Mouse (Mus musculus) c-Kit-positive CD71-negative TER-119-negative erythroid progenitor cells, embryonic 14.5 days (primary cell): ENCODE data around the gene Afg3l1.
A peak's percentile ranks its signal among the peaks of the same experiment; 100 is the strongest.
"Not testable (repeated sequence)": the region's sequence is repeated elsewhere in the genome, so short reads cannot be mapped to it uniquely, and the experiment has no call there.

Source experiments
- DNase-seq: peaks from one replicate; pipeline ENCODE4 v3.0.0-alpha.2; 2013; ENCODE audit warnings: low read depth

Afg3l1 gene

GRCm38 (mm10) chr8:123467476-123467875, 10.2 kb upstream of the Afg3l1 start:
- no peak for DNase-seq

DNA sequence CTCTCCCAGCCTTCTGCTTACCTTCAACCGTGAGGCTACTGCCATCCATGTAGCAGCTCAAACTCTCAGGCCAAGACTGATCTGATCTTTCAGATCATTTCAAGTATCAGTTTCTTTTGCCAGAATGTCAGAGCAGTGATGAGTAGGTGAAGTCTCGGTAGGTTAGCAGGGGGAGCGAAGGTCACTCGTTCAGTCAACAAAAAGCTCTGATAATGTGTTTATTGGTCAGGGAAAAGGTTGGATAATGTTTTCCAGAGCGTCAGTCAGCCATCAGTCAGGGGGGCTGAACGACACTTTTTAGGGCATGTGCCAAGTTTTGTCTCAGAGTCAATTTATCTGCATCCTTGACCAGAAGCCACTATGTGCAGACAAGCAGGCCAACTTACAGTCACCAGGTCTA, 4.7 kb upstream of the Afg3l1 start:
- DNase-seq = not testable (repeated sequence)

- not testable (repeated sequence) for DNase-seq
These were observed 3.2 kb upstream of the Afg3l1 start for GRCm38 (mm10) chr8:123474549-123474948.

DNA sequence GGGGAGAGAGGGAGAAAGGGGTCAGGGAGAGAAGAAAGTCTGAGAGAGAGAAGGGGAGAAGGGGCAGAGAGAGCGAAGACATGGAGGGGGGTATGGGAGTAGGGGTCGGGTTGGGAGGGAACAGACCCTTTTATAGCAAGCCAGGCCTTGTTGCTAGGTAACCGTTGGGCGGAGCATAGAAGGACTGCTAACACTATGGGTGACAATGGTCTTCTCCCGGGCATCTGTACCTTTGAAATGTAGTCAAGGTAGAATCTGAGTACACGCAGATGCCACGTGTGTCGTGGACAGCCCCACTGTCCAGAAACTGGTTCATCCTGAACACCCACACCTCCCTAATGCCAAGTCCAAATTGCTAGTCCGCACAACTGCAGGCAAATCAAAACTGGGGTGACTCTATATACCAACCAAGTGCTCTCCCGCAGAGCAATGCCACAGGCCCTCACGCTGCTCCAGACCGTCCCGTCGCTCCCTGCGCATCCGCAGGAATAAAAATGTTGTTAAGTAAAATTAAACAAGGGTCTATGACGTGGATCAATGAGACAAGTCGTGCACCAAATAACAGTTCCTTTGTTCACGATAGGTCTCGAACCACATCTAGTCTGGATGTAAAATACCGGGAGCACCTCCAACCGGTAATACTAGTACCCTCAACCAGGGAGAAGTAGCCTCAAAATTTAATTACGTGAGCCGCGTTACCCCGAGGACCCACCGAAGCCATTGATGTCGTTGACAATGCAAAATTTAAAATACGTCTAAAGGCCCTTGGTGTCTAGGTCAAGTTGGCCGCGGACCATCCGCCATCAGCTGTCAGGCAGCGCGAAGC, 579 bp upstream of the Afg3l1 start:
- no peak for DNase-seq

GRCm38 (mm10) chr8:123478456-123479218, 934 bp downstream of the Afg3l1 start:
- peak; percentile 26 for DNase-seq

GRCm38 (mm10) chr8:123482627-123483026, 4.9 kb downstream of the Afg3l1 start:
- DNase-seq = no peak

DNA sequence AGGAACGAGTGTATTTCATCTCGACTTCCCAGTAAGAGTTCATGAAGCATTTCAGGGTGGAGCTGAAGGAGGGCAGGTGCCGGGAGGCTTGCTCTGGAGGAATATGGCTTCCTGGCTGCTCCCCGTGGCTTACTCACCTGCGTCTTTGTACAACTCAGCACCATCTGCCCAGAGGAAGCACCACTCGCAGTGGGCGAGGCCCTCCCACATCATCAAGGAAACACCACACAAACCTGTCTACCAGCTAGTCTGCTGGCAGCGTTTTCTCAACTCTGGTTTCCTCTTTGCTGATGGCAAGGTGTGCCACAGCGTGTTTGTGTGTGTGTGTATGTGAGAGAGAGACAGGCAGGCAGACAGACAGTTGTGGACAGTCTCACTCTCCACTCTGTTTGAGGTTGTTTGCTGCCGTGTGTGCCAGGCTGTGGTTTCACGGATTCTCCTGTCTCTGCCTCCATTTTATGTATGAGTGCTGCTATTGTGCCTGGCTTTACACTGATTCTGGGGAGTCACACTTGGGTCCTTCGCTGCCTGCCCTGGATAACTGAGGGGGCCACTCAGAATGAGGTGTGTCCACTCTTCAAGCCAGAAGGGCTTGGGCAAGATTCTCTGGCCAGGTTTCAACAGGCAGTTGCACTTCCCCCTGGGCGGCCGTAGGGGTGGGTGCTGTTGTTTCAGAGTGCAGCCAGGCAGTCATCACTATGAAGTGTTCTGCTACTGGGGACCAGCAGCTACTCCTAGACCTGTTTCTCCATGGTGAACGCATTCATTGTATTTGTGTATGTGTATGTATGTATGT, 13.8 kb downstream of the Afg3l1 start:
- DNase-seq = no peak

DNA sequence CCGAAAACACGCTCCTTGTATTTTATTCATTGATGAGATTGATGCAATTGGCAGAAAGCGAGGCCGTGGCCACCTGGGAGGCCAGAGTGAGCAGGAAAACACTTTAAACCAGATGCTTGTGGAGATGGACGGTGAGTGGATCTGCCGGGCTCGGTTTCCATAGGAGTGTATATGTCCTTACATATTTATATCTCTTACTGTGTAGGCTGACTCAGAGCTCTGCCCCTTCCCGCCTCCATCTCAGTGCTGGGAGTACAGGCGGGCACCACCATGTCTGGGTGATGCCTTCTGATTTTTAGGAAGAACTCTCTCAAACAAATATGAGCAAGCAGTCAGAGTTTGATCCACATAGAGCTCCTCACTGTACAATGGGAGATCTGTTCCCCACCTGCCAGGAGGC, 15.2 kb downstream of the Afg3l1 start:
- no peak for DNase-seq

DNA sequence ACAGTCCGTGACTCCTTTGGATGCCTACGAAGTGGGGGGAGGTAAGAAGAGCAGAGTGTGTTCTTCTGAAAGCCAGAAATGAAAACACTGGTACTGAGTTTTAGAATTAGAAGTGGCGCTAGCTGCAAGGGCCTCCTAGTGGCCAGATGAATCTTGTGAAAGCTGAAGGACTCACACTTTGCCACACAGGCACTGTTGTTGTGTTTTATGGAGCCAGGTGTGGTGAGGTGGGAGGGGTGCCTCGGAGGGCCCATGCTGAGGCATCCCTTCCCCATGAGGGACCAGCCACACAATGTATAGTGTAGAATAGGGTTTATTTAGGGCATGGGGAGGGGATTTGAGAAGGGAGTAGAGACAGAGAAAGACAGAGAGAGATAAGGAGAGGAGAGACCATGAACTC, 20.0 kb downstream of the Afg3l1 start:
- DNase-seq = no peak

DNA sequence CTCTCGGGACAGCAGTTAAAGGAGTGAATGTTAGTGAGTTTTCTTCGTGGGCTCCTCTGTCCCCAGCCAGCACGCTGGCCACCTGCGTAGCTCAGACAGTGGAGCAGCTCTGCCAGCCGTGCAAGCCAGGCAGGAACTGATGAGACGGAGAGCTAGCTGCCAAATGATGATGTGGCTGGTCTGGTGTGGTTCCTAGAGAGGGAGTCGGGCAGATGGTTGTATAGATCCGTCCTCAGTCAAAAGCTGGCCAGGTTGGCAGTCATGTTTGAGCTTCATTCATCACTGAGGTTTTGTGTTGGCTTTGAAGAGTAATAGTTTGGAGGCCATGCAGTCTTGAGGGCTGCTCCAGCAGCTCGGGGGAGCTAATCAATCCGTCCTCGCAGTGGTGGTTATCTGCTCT, 21.3 kb downstream of the Afg3l1 start:
- DNase-seq = no peak

- no peak for DNase-seq
These were observed 21.9 kb downstream of the Afg3l1 start for GRCm38 (mm10) chr8:123499556-123499955.

GRCm38 (mm10) chr8:123502192-123502591, 24.5 kb downstream of the Afg3l1 start:
- DNase-seq = no peak

DNA sequence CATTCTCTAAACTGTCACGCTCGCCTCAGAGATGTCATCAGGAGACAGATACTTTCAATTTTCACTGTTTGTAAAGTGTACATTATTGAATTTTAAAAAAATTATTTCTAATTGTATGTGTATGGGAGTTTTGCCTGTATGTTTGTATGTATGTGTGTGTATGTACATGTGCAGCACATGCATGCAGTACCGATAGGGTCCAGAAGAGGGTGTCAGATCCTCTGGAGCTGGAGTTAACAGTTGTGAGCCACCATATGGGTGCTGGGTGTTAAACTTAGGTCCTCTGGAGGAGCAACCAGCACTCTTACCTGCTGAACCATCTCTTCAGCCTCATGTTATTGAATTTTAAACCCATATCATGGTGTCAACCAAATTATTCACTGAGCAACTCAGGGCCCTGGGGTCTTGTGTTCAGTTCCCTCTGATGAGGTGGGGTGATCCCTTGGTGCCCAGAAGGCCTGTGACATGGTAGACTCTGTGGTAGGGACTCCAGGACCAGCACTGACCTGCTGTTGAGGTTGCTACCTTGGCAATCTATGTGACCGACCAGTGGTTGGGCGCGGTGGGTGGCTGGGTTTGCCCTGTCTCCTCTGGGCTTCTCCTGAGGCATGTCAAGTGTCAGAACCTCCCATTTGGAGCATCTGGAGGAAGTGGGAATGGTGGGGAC, 26.2 kb downstream of the Afg3l1 start:
- DNase-seq = no peak

DNA sequence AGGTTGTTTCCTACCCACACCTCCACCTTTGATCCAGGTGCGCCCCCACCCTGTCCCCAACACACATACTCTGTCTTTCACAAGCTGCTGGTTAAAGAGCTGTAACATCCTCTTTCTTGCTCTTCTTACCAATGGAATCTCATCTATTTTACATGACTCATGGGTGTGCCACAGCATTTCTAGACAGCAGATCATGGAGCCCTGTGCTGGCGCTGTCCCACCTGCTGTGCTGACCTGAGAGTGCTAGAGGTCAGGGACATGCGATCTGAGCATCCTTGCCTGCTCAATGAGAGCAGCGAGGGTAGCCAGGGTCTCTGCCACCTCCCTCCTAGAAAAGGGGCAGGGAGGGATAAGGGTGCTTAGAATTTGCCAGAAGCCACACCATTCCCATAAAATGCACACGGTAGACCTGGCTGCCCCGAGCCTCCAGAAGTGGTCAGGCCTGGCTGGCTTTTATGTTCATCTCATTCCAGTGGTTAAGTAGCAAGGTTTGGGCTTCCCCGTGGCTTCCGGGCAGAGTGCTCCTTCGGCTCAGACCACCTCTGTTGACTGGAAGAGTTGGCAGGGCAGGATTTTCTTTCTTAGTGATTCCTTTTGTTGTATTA, 27.0 kb downstream of the Afg3l1 start:
- DNase-seq = no peak

- no peak for DNase-seq
These were observed 27.6 kb downstream of the Afg3l1 start for GRCm38 (mm10) chr8:123505267-123505666.

GRCm38 (mm10) chr8:123505695-123506094, 28.0 kb downstream of the Afg3l1 start:
- DNase-seq = no peak

DNA sequence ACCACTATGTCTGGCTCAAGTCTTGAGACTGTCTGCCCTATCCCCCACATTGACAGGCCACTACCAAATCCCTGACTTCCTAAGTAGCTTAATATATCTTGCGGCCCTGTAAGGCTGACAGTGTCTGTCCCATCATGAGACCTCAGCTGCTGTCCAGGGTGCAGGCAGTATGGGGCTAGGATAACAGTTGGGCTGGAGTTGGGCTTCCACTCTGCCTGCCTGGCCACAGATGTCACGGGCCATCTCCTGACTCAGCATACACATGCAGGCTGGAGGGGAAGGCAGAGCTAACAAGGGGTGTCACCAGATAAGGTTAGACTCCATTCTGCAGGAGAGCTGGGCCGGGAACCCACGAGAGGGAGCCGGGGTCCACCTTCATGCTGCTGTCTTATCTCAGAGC, 29.4 kb downstream of the Afg3l1 start:
- DNase-seq = no peak

DNA sequence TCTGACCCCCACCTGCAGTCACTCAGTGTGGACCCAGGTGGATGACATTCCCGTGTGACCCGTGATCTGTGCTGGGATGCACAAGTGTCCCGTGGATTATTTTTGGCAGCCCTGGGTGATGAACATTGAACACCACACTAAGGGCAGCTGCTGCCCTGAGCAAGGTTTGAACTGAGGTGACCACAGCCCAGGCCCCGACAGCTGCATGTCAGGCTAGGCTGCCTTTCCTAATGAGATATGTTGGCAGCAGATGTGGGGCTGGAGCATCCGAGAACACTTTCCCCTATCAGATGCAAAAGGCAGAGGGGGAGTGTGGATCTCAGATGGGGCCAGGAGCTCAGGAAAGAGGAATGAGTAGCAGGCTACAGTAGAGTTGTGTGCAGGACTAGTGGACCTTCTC, 33.1 kb downstream of the Afg3l1 start:
- DNase-seq = no peak

DNA sequence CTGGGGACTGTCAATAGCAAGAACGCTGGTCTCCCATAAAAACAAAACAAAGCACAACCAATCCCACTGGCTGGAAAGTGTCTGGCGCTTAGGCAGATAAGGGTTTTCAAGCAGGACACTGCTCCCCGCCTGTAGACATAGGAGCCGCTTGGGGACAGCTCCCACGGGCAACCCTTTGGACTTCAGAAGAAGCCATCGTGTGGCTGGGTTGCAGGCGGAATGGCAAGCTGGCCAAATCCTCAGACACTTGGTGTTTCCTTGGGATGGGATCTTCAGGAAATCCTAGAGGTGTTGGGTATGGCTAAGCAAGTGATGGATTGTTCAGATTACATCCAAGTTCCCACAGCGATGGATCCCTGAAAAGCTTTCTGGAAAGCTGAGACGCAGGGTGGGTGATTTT, 36.4 kb downstream of the Afg3l1 start:
- DNase-seq = no peak

DNA sequence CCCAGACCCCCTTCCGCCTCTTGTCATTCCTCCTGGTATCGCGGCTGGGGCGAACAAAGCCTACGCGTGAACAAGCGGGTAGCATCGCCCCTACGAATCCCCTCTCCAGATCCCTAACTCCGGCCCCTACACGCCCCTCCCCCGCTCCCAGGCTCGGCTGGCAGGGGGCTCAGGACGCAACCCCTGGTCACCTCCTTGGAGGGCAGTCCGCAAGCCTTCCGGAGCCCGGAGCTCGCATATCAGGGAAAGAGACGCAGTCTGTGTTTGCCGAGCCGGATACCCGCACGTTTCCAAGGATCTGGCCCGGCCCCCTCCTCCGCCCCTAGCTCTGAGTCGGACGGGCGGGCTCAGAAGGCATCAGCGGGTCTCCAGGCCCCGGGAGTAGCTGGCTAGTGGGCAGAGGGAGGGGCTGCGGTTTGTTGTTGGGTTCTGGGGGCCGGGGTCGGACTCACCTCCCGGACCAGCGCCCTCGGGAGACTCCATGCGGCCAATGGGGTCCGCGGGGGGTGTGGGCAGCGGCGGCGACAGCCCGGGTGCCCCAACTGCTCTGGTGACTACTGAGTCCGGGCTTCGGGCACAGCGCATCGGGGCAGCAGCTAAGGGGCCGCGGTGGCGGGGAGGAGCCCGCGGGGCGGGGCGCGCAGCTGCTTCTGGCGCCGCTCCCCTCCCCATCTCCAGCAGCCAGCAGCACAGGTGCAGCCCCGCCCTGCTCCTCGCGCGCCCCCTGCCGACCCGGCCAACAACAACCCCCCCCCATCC, 37.3 kb downstream of the Afg3l1 start, which contains the start of gene Dbndd1:
Dbndd1 (minus strand) TSS at position 683 of the 759 bp plus-strand sequence.
- DNase-seq = no peak

- no peak for DNase-seq
These were observed 37.8 kb downstream of the Afg3l1 start for GRCm38 (mm10) chr8:123515540-123515897.
